Mouse (Mus musculus) liver, adult (tissue): Measurements from ENCODE around the gene Top2a.

Experiments
- GATA4 ChIP-seq: IDR thresholded peaks from 2 replicates; pipeline ENCODE4 v1.6.1; 2014; ENCODE audit warnings: mild to moderate bottlenecking, low read length; ENCODE audit not compliant: insufficient replicate concordance

Top2a gene

DNA sequence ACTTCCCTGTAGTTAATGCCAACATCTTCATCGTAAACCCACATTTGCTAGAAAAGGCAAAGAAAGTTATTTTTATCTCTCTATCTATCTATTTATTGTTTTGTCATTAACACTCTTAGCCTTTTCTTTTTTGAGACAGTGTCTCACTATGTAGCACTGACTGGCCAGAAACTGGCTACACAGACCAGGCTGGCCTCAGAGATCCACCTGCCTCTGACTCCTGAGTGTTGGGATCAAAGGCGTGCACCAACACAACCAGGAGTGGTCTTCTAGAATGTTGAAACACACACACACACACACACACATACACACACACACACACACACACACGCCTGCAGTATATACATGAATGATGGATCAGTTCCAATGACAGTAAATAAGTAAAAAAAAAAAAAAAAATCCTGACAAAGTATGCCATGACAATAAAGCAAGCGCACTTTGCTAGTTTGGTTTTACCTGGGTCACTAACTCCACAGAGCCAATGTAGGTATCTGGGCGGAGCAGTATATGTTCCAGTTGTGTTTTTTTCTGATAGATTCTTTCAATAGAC is 1.5 kb downstream of the Top2a start:
- TF ChIP-seq GATA4 = no peak

- no peak for TF ChIP-seq GATA4
Observed at GRCm38 (mm10) chr11:99019844-99020243, 4.1 kb downstream of the Top2a start.

DNA sequence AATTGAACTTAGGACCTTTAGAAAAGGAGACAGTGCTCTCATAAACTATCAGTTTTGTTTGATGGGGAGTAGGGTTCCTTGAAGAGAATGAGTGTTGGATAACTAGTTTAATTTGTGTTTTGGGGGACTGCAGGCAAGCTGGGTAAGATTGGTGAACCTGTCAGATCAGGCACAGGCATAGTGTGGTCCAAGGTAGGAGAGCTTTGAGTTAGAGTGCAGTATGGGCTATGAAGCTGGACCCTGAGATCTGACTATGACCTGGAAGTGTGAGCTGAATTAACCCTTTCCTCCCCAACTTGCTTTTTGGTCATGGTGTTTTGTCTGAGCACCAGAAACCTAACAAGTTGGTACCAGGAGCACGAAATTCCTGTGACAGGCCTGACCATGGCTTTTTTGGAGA is 10.1 kb downstream of the Top2a start:
- no peak for TF ChIP-seq GATA4

DNA sequence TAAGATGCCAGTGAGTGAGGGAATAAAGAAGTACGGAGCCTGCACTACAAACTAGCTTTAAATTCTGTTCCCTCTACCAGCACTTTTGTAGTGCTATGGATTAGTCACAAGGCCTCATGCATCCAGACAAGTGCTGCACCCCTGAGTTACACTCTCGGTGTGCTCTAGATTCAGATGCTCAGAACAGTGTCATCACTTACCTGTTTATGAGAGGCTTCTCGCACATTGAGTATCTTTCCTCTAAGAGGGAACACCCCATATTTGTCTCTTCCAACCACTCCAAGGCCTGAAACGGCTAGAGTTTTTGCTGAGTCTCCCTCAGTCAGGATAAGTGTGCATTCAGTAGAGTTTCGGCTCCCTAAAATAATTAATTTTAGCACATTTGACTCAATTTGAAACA is 13.3 kb downstream of the Top2a start:
- no peak for TF ChIP-seq GATA4

- no peak for TF ChIP-seq GATA4
Observed at GRCm38 (mm10) chr11:99010124-99010523, 13.9 kb downstream of the Top2a start.

DNA sequence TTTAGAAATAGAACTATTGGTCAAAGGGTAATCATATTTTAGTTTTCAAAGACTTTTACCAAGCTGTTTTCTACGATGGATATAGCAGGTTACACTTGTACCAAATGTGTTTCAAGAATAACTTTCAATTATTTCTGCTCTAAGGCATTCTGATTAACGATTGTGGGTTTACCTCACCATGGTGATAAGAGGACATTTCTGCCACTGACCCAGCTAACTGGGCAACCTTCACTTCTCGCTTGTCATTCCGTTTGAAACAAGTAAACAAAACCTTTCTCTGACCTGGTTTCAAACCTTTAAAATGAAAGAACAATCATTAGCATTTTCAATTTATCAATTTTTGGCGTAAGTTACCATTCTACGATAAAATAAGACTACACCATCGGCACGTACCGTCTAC is 17.2 kb downstream of the Top2a start:
- TF ChIP-seq GATA4 = no peak

GRCm38 (mm10) chr11:98999243-98999642 is 24.7 kb downstream of the Top2a start:
- TF ChIP-seq GATA4 = no peak

- no peak for TF ChIP-seq GATA4
Observed at GRCm38 (mm10) chr11:98998776-98999175, 25.2 kb downstream of the Top2a start.

DNA sequence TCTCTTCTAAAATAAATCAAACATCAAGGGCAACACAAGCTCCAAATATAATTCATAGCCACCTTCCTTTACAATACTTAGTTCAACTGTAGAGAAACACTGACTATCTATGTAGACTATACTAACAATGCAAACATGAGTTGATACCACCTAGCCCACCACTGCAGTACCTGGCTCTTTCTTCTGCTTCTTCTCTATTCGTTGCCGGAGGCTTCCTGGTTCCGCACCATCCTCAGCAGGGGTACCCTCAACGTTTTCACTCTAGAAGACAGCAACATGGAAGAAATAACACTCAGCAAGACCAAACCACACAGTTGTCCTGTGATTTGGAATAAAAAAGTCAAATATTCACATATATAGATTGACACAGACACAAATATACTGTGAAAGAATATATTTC is 26.3 kb downstream of the Top2a start:
- no peak for TF ChIP-seq GATA4

DNA sequence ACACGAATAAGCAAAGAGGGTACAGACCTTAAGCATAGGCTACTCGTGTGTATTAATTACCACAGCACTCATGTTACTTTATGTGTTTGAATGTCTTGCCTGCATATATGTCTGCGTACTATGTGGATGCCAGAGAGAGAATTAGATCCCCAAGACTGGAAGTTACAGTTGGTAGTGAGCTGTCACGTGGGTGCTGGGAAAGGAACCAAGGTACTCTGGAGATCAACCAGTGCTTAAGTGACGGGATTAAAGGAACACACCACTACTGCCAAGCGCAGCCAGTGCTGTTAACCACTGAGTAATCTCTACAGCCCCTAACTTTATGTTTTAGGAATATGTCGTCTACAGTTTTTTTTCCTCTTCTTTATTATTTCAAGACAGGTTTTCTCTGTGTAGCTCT is 28.0 kb downstream of the Top2a start:
- no peak for TF ChIP-seq GATA4

GRCm38 (mm10) chr11:98990866-98991265 is 33.1 kb downstream of the Top2a start:
- no peak for TF ChIP-seq GATA4

- no peak for TF ChIP-seq GATA4
Observed at GRCm38 (mm10) chr11:98985542-98985941, 38.4 kb downstream of the Top2a start.

DNA sequence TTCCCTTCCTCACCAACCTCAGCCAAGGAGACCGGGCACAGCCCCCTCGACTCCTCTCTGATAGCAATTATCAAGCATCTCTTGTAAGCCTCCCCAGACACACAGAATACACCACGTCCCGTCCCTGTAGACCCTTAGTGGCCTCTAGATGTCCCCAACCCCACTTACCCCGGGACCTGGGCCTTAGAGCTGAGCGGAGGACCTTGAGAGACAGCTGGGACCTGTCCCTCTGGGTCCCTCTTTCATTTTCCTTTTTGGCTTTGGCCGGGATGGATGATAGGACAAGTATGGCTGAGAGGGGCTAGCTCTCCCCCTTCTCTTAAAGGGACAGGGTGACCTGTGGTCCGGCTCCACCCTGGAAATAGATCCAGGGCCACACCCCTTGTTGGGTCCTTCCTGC is 40.4 kb downstream of the Top2a start:
- TF ChIP-seq GATA4 = no peak

DNA sequence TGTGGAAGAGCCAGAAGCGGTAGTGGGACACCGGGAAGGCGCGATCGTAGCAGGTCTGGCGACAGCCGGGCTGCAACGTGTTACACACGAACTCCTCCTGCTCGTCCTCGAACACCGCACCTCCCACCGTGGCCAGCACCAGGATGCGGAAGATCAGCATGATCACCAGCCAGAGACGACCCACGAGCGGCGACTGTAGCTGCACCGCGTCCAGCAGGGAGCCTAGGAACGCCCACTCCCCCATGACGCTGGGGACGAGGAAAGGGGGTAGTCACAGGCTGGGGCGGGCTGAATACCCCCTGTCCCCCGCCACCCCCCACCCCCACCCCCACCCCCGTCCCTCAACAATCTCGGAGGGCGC is 41.2 kb downstream of the Top2a start, which contains the start of gene Gjd3:
Gene Gjd3 (minus strand): TSS at position 244 of the 361 bp plus-strand sequence.
- TF ChIP-seq GATA4 = no peak

- TF ChIP-seq GATA4 = no peak
Observed at GRCm38 (mm10) chr11:98981997-98982772, 41.8 kb downstream of the Top2a start.

DNA sequence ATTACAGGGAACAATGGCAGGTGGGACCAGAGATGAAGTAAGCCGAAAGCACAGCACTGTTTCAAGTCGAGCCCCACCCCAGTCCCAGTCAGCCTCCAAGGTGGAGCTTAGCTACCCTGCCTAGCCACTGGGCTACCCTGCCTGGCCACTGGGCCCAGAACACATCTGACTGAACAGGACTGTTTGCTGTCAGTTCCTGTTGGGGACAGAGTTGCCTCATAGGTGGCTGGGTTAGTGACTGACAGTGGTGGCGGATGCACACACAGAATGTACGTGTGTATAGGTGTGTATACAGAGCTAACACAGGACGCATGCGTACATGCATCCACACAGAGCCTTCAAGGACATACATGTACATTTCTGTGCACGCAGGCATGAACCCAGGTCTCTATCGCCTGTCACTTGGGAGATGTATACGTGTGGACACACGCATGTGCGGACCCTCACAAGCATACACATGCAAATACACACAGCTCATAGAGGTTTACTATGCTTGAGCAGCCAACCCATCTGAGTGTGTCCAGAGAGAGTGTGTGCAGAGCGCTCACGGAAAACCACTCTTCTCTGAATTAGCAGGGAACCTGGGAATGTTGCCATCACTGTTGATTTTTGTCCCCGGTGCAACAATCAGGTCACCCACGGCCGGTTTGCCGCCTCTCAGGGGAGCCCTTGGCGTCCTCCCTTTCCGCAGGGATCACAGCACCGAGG is 42.5 kb downstream of the Top2a start:
- TF ChIP-seq GATA4 = no peak
